ENCODE assay signal across 9 mouse cellular contexts in the genomic region with DNA sequence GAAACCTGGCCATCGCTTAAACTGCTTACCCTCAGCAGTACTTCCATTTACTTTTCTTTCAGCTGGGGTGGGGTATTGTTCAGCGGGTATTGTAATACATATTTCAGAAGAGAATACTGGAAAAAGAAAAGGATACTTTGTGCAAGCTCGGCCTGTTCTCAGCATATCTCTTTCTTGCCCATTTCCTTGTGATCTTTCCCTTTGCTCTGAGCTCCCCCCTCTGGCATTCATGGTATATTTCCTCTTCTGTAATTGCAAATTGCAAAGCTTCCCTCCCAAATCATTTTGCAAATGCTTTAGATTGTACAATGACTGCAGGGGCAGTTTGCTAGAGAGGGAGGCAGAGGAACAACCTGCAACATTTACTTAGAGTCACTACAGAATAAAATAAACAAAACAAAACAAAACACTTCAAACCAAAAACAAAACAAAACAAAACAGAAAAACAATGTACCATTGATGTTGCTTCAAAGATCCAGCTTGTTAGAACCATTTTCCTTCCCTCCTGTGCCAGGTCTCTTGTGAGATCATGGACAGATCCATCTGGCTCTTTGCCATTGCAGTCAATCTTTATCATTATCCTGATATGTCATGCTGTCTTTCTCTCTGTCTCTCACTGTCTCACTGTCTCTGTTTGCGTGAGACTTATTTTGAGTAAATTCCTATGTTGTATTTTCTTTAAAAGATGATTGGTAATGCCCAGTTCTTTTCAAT.
DNase-seq lines count a peak whose midpoint lies in the region; ATAC-seq lines count a peak whose summit lies in the region.
"Had no signal": no experiment of that assay in that cellular context is flagged by ENCODE, and none has a peak within 500 bp of the region (broad histone marks: within the 10 kb centered on the region; RNA-seq: fewer than 3 reads in every experiment).

No protein-coding gene starts in this region.

- H3K9ac ChIP-seq in midbrain, embryonic 15.5 days, result no peak overlapping the region

- no peak overlapping the region for H3K4me3 ChIP-seq in midbrain, embryonic 15.5 days

- no peaks in the 10 kb centered on the region for H3K9me3 ChIP-seq in midbrain, embryonic 15.5 days

- peaks cover 9% of the 10 kb centered on the region for H3K4me1 ChIP-seq in midbrain, embryonic 15.5 days

- 0 out of 2 replicates have a peak overlapping the region, but pooled peaks have one; percentile 26 for H3K27ac ChIP-seq in midbrain, embryonic 15.5 days

- peak; percentile 21 for DNase-seq in embryo, embryonic 11 days
- DNase-seq in embryo, embryonic 9.5 days (ENCODE audit: extremely low spot score), result no peak
- peak; percentile 4 for DNase-seq in left cerebral cortex, postnatal 4 days
- DNase-seq in left cerebral cortex, adult 8-10 months (ENCODE audit: low spot score in 2 of 2), result no peak
- DNase-seq in NIH3T3 (ENCODE audit: low read depth), result peak; percentile 47
- no peak for DNase-seq in natural killer cell, adult 2 months (ENCODE audit: low spot score in 2 of 2)
- DNase-seq: kidney, postnatal 14 days had no signal

- no peaks in the 10 kb centered on the region for H3K36me3 ChIP-seq in midbrain, embryonic 15.5 days (replicated peaks)

- whole genome bisulfite sequencing in midbrain, embryonic 15.5 days, result 44% methylated on average over 4 of the region's 4 CpGs

- no peak overlapping the region for H3K4me2 ChIP-seq in midbrain, embryonic 15.5 days

- intact Hi-C loops in left cerebral cortex, postnatal 4 days (cut with DNase I), result loop anchor here (10.0 kb wide), 1 partner anchor 1741 kb away; no protein-coding TSS in a partner anchor

- ATAC-seq in midbrain, embryonic 15.5 days (replicated peaks), result 0 out of 2 replicates have a peak, but pooled peaks have one; percentile 24
- ATAC-seq in megakaryocyte-erythroid progenitor cell, adult 5-6 weeks (replicated peaks; ENCODE audit: low FRiP score, low TSS enrichment, poor library complexity, severe bottlenecking), result no peak

- no peaks in the 10 kb centered on the region for H3K27me3 ChIP-seq in midbrain, embryonic 15.5 days (replicated peaks)

Comparison
In these comparisons a context has a peak if more than half of its experiments do, and no peak if none do; other contexts are left out.
1. DNase-seq: peak in embryo, embryonic 11 days (single experiment), left cerebral cortex, postnatal 4 days (single experiment) and NIH3T3 (single experiment); none in embryo, embryonic 9.5 days (single experiment), left cerebral cortex, adult 8-10 months (0 of 2) and natural killer cell, adult 2 months (0 of 2).